Mouse (Mus musculus) small intestine, adult 2 months (tissue): ENCODE measurements around the gene Hydin. TPM values are rescaled to one million over a fixed set of nuclear protein-coding genes. Genes with fewer than 3 reads are reported as not detected.

Experiments
- H3K27ac ChIP-seq: fragments of 200-500 bp; 2 replicates; pipeline ENCODE4 v1.5.1; 2012; ENCODE audit warnings: low read depth, low read length, control low read depth, inconsistent platforms; ENCODE audit not compliant: insufficient read depth
- H3K27me3 ChIP-seq: fragments of 200-500 bp; 2 replicates; pipeline ENCODE4 v1.6.1; 2012; ENCODE audit warnings: mild to moderate bottlenecking, moderate library complexity, low read length, inconsistent platforms; ENCODE audit not compliant: control insufficient read depth, insufficient read depth
- H3K36me3 ChIP-seq: fragments of 200-500 bp; 2 replicates; pipeline ENCODE4 v1.6.1; 2012; ENCODE audit warnings: mild to moderate bottlenecking, low read length, control low read depth, inconsistent platforms; ENCODE audit not compliant: control insufficient read depth, insufficient read depth
- H3K4me1 ChIP-seq: fragments of 200-500 bp; 2 replicates; pipeline ENCODE4 v1.6.1; 2012; ENCODE audit warnings: low read length, inconsistent platforms, mixed read lengths; ENCODE audit not compliant: control insufficient read depth, insufficient read depth, insufficient read length
- H3K4me3 ChIP-seq: fragments of 200-500 bp; 2 replicates; pipeline ENCODE4 v1.5.1; 2012; ENCODE audit warnings: low read depth, mild to moderate bottlenecking, control low read depth, inconsistent platforms, low read length, moderate library complexity
- CTCF ChIP-seq: fragments of 200-500 bp; IDR thresholded peaks from 2 replicates; pipeline ENCODE4 v1.5.1; 2012; ENCODE audit warnings: low read depth, mild to moderate bottlenecking, control low read depth, inconsistent platforms, low read length, moderate library complexity, mixed read lengths; ENCODE audit not compliant: insufficient replicate concordance, insufficient read length; ENCODE audit errors: extremely low read depth
- POLR2A ChIP-seq: fragments of 200-500 bp; IDR thresholded peaks from 2 replicates; pipeline ENCODE4 v1.6.1; 2012; ENCODE audit warnings: low read depth, mild to moderate bottlenecking, control low read depth, inconsistent platforms, low read length, moderate library complexity
- WGBS: fragments of 180-500 bp; shearing (Covaris S2); methylation state at CpG from one replicate; pipeline ENCODE4 v1.1.7; 2018; 5-methylcytosine and 5-hydroxymethylcytosine counted together
- polyA plus RNA-seq: library from polyadenylated mRNA; depleted of rRNA; stranded (reverse); fragments of >200 nt; gene quantifications from 2 replicates; pipeline ENCODE4 v1.2.3, GENCODE M21; 2012

Hydin gene
- polyA plus RNA-seq, 1 experiment: not detected

DNA sequence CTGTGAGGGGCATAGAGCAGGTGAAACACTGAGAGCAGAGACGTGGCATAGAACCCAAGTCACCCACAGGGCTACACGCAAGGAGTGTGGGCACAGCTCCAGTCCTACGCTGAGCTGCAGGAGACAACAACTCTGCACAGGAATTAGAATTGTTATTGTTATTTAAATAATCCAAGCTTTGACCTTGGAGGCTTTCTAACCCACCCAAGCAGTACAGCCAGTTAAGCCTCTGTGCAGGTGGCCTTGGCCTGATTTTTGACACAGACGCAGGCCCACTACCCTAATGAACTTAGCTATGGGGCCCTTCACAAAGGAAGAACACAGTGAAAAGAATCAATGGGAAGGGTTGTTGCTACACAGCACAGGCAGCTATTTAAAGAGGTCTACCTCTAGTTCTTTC lies 148.3 kb downstream of the Hydin start:
- H3K36me3 ChIP-seq: no peaks in the 10 kb centered on the region
- no peak overlapping the region for H3K27ac ChIP-seq
- H3K4me3 ChIP-seq: no peak overlapping the region
- 84% methylated on average over 4 of the region's 4 CpGs for WGBS
- TF ChIP-seq POLR2A (no peak), CTCF (no peak)
- no peaks in the 10 kb centered on the region for H3K27me3 ChIP-seq
- H3K4me1 ChIP-seq: no peaks in the 10 kb centered on the region

DNA sequence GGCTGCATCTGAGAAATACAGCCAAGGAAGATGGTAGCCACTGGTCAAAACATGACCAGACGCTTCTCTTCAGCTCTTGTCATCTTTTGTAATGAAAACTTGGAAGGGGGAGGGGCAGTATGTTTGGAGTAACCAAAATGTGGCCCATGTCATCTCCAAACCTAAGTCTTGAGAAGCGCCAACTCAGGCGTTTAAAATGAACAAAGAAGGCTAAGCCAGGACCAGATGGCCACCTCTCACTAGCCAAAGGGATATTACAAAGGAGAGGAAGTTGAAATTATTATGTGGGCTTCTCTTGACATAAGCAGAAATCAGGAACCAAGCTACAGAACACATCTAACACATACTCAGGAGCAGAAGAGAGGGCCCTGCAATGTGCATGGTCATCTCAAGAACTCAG lies 150.2 kb downstream of the Hydin start:
- no peak for TF ChIP-seq CTCF
- no peak for TF ChIP-seq POLR2A
- H3K27me3 ChIP-seq: no peaks in the 10 kb centered on the region
- H3K4me1 ChIP-seq: no peaks in the 10 kb centered on the region
- H3K4me3 ChIP-seq: no peak overlapping the region
- no peaks in the 10 kb centered on the region for H3K36me3 ChIP-seq
- 81% methylated on average over 3 of the region's 3 CpGs for WGBS
- H3K27ac ChIP-seq: no peak overlapping the region

DNA sequence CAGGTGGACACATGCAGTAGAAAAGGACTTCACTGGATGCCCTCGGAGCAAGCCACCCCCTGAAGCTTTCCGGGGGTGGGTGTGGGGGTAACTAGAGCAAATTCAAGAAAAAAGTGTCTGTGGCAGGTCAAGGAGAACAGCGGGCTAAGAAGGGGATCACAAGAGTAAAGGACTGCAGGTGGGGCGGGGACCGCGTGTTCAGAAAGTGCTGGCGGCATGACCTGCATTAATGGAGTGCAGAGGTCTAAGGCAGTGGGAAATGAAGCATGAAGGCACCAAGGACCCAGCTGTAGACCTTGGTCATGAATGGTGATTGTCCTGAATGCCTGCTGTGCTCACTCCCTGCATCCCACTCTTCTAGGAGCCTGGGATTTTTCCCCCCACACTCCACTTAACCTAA lies 151.0 kb downstream of the Hydin start:
- WGBS: 89% methylated on average over 7 of the region's 7 CpGs
- no peak overlapping the region for H3K27ac ChIP-seq
- no peaks in the 10 kb centered on the region for H3K36me3 ChIP-seq
- H3K4me1 ChIP-seq: no peaks in the 10 kb centered on the region
- no peaks in the 10 kb centered on the region for H3K27me3 ChIP-seq
- TF ChIP-seq POLR2A: no peak
- H3K4me3 ChIP-seq: no peak overlapping the region

DNA sequence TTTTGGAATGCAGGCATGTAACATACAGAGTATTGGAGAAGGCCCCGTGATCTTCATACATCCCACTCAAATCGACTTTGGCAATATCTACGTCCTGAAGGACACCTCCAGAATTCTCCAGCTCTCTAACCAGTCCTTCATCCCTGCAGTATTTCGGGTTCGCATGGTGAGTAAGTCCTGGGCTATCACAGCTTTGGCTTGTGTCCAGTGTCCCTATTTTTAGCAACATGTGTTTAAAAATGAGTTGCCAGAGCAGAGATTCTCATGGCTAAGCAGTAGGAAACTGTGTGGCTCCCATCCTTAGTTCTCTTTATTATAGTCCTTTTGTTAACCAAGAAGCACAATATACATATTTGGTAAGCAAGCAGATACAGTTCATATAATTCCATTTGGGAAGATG lies 152.9 kb downstream of the Hydin start:
- TF ChIP-seq CTCF: no peak
- TF ChIP-seq POLR2A: no peak
- no peaks in the 10 kb centered on the region for H3K36me3 ChIP-seq
- H3K27me3 ChIP-seq: no peaks in the 10 kb centered on the region
- 74% methylated on average over 5 of the region's 5 CpGs for WGBS
- no peak overlapping the region for H3K27ac ChIP-seq
- no peak overlapping the region for H3K4me3 ChIP-seq
- H3K4me1 ChIP-seq: no peaks in the 10 kb centered on the region

DNA sequence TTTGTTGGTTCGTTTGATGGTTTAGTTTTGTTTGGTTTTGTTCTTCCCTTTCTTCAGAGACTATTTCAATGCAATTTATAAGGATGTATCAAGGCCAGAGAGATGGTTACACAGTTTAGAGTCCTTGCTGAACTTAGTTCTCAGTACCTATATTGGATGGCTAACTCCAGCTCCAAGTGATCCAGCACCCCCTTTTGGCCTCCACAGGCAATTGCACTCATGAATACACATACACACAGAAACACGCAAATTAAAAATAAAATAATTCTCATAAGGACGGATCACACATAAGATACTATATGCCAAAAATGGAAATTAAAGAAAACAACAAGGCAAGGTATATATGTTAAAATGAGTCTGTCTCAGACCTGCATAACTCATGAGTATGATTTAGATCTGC lies 153.4 kb downstream of the Hydin start:
- WGBS: 84% methylated on average over 3 of the region's 3 CpGs
- Histone ChIP-seq H3K27ac (no peak overlapping the region), H3K4me1 (no peaks in the 10 kb centered on the region), H3K36me3 (no peaks in the 10 kb centered on the region), H3K4me3 (no peak overlapping the region), H3K27me3 (no peaks in the 10 kb centered on the region)
- TF ChIP-seq CTCF (no peak), POLR2A (no peak)

DNA sequence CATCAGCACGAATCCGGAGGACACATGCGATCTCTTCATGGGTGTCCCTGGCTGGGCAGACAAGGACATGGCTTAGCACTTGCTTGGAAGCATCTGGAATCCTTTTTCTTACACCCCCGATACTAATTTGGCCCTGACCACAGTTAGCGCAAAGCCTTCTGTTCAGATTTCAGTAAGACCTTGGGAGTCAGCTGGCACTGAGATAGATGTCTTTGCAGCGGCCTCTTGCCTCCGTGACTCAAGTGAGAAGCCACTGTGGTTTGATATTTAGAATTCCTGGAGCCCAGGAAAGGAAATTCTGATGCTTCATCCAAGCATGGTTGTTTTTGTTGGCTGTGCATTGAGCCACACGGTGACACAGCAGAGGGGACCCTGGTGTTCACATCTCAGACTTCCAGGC lies 157.4 kb downstream of the Hydin start:
- Histone ChIP-seq H3K4me1 (no peaks in the 10 kb centered on the region), H3K4me3 (no peak overlapping the region), H3K36me3 (no peaks in the 10 kb centered on the region), H3K27ac (no peak overlapping the region), H3K27me3 (no peaks in the 10 kb centered on the region)
- TF ChIP-seq POLR2A: no peak
- no peak for TF ChIP-seq CTCF
- 84% methylated on average over 8 of the region's 8 CpGs for WGBS

DNA sequence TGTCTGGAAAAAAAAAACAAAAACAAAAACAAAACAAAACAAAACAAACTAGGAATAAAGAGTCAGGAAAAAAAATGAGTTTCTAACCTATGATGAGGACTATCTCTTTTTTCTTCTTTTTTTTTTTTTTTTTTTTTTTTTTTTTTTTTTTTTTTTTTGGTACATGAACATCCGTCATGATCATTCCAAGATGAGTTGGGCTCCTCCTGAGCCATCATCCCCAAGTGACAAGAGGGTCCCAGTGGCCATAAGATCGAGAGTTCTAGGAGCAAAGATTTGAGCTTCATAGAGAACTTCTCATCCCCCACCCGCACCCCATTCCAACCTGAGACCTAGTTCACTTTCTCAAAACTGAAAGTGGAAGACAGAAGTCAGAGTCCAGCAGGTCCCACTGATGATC lies 164.6 kb downstream of the Hydin start:
- H3K27me3 ChIP-seq: no peaks in the 10 kb centered on the region
- TF ChIP-seq POLR2A (no peak), CTCF (no peak)
- no peaks in the 10 kb centered on the region for H3K4me1 ChIP-seq
- no peak overlapping the region for H3K4me3 ChIP-seq
- 86% methylated on average over 3 of the region's 3 CpGs for WGBS
- no peak overlapping the region for H3K27ac ChIP-seq
- no peaks in the 10 kb centered on the region for H3K36me3 ChIP-seq

DNA sequence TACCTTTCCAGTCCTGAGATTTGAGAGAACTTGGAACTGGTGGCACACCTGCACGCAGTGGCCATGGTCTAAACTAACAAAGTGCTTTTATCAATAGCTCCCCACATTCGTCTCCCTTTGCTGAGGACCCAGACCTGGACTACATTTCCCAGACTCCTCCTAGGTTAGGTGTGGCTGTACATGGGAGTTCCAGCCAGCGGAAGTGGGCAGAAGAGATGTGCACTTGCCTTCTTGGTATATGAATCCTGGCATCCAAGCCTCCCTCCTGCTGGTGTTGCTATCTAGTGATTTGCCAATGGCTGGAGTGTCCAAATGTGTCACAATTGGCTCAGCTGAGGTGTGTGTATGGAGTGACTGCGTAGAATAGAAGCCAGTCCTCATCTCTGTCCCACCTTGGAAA lies 173.8 kb downstream of the Hydin start:
- Histone ChIP-seq H3K36me3 (no peaks in the 10 kb centered on the region), H3K4me3 (no peak overlapping the region), H3K27ac (no peak overlapping the region), H3K27me3 (no peaks in the 10 kb centered on the region), H3K4me1 (0 out of 2 replicates have a peak, but pooled peaks cover 2% of the 10 kb centered on the region)
- 56% methylated on average over 4 of the region's 4 CpGs for WGBS
- TF ChIP-seq CTCF: no peak
- TF ChIP-seq POLR2A: no peak
